Mouse (Mus musculus) induced T-regulatory cell, adult 2 months (primary cell): ENCODE results near the gene Vipas39.

Source experiments
- DNase-seq: peaks from one replicate; pipeline ENCODE4 v3.0.0-alpha.2; 2012; ENCODE audit warnings: low read depth

Vipas39 gene

DNA sequence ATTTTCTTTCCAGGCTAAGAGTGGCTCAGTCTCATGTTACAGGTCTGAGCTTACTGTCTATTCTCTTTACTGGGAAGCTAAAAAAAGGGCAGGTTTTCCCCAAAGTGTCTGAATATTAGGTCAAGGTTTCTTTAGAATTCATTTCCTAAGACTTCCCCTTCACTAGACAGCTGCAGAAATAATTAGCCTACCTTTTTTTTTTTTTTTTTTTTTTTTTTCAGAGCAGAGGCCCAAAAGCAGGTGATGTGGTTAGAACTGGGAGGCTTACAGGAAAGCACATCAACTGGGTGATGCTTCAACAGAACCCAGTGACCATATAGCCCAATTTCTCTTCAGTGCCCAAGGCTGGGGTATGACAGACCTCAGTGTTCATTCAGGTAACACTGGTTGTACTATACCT lies 69.7 kb downstream of the Vipas39 start:
- no peak for DNase-seq

- DNase-seq = no peak
Measured at GRCm38 (mm10) chr12:87195069-87195468, 71.0 kb downstream of the Vipas39 start.

DNA sequence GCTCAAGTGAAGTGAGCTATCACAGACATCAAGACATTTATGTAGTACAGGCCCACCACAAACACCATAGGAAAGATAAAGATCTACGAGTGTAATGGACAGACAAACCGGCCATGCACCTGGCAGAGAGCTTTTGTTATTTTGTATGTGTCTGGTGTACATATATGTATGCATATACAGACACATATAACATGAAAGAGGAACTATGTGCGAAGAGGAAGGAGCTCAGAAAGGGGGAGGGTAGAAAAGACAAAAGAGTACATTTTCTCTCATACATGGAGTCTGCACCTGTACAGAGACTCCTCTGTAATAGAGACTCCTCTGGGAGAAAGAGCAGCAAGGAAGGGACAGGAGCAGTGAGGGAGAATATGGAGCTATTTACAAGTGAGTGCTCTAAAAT lies 73.0 kb downstream of the Vipas39 start:
- DNase-seq = no peak
